31 mouse cellular contexts compared by ENCODE assay signal in genomic region chr13:54683301-54683700, GRCm38 (mm10). TPM values are rescaled to one million over a fixed set of nuclear protein-coding genes. Genes with fewer than 3 reads are reported as not detected.
DNase-seq lines count a peak whose midpoint lies in the region; ATAC-seq and TF ChIP-seq lines count a peak whose summit lies in the region.
"Had no signal": no experiment of that assay in that cellular context is flagged by ENCODE, and none has a peak within 500 bp of the region (broad histone marks: within the 10 kb centered on the region; RNA-seq: fewer than 3 reads in every experiment).

No protein-coding gene starts in this region.

- H3K9ac ChIP-seq in intestine, embryonic 16.5 days (ENCODE audit: low read depth, low read length) = no peak overlapping the region
- H3K9ac ChIP-seq in intestine, postnatal 0 days (ENCODE audit: low read depth, low read length) = no peak overlapping the region
- no peak overlapping the region for H3K9ac ChIP-seq in midbrain, embryonic 14.5 days (replicated peaks; ENCODE audit: low read length)
- H3K9ac ChIP-seq: embryonic facial prominence, embryonic 15.5 days; neural tube, embryonic 12.5 days had no signal

- H3K27me3 ChIP-seq in intestine, embryonic 16.5 days (replicated peaks; ENCODE audit: control insufficient read depth, insufficient read depth, low read length) = no peaks in the 10 kb centered on the region
- no peaks in the 10 kb centered on the region for H3K27me3 ChIP-seq in intestine, postnatal 0 days (replicated peaks; ENCODE audit: control insufficient read depth, insufficient read depth, low read length)
- H3K27me3 ChIP-seq in midbrain, embryonic 10.5 days (ENCODE audit: low read depth, poor library complexity, severe bottlenecking) = no peaks in the 10 kb centered on the region
- no peaks in the 10 kb centered on the region for H3K27me3 ChIP-seq in midbrain, embryonic 14.5 days (ENCODE audit: control insufficient read depth, insufficient read depth, low read length)
- H3K27me3 ChIP-seq in limb, embryonic 10.5 days (ENCODE audit: low read depth, poor library complexity, severe bottlenecking) = no peaks in the 10 kb centered on the region
- H3K27me3 ChIP-seq in heart, embryonic 10.5 days (ENCODE audit: insufficient read depth, poor library complexity, severe bottlenecking) = no peaks in the 10 kb centered on the region
- H3K27me3 ChIP-seq: CH12.LX; embryonic facial prominence, embryonic 15.5 days; forebrain, embryonic 12.5 days; hindbrain, embryonic 13.5 days; neural tube, embryonic 12.5 days had no signal

- DNase-seq in adrenal gland, adult 2 months = peak; percentile 38
- DNase-seq in adrenal gland, adult 8-10 months = no peak
- DNase-seq in midbrain, embryonic 10.5 days (ENCODE audit: low spot score) = no peak
- no peak for DNase-seq in midbrain, embryonic 14.5 days
- no peak for DNase-seq in limb, embryonic 10.5 days (ENCODE audit: low spot score)
- no peak for DNase-seq in heart, embryonic 10.5 days (ENCODE audit: low spot score)
- DNase-seq: adrenal gland, postnatal 36 days; cerebellum, adult 9-10 months; gastrocnemius, postnatal 10 days; heart, postnatal 36 days; kidney, adult 18-20 months; kidney, postnatal 4 days; lung, adult 18-20 months; lung, postnatal 10 days; right cerebral cortex, adult 18-20 months; spleen, adult 18-20 months; thymus, adult 2 months; thymus, postnatal 36 days had no signal

- H3K4me3 ChIP-seq in intestine, embryonic 16.5 days (ENCODE audit: low read length) = no peak overlapping the region
- H3K4me3 ChIP-seq in intestine, postnatal 0 days (ENCODE audit: low read depth, low read length) = no peak overlapping the region
- H3K4me3 ChIP-seq in midbrain, embryonic 10.5 days = 0 out of 2 replicates have a peak overlapping the region, but pooled peaks have one; percentile 9
- no peak overlapping the region for H3K4me3 ChIP-seq in midbrain, embryonic 14.5 days (replicated peaks; ENCODE audit: low read depth, low read length)
- H3K4me3 ChIP-seq in limb, embryonic 10.5 days = peak overlapping the region; percentile 6; the same call in 1 of the 2 replicates
- no peak overlapping the region for H3K4me3 ChIP-seq in heart, embryonic 10.5 days
- H3K4me3 ChIP-seq: embryonic facial prominence, embryonic 15.5 days; forebrain, embryonic 12.5 days; hindbrain, embryonic 13.5 days; myocyte; neural tube, embryonic 12.5 days had no signal

- 84% methylated on average over 3 of the region's 3 CpGs for WGBS in intestine, embryonic 16.5 days
- 94% methylated on average over 3 of the region's 3 CpGs for WGBS in intestine, postnatal 0 days
- WGBS in midbrain, embryonic 10.5 days = 94% methylated on average over 3 of the region's 3 CpGs
- 96% methylated on average over 3 of the region's 3 CpGs for WGBS in midbrain, embryonic 14.5 days
- 94% methylated on average over 3 of the region's 3 CpGs for WGBS in limb, embryonic 10.5 days
- 94% methylated on average over 3 of the region's 3 CpGs for WGBS in heart, embryonic 10.5 days

- ATAC-seq in intestine, embryonic 16.5 days = no peak
- no peak for ATAC-seq in intestine, postnatal 0 days
- no peak for ATAC-seq in midbrain, embryonic 14.5 days (ENCODE audit: low FRiP score, low TSS enrichment)

- peak overlapping the region; percentile 23; the same call in 1 of the 2 replicates for H3K27ac ChIP-seq in intestine, embryonic 16.5 days (ENCODE audit: low read length)
- H3K27ac ChIP-seq in intestine, postnatal 0 days (ENCODE audit: low read depth, low read length) = no peak overlapping the region
- no peak overlapping the region; the same call in 1 of the 2 replicates for H3K27ac ChIP-seq in midbrain, embryonic 10.5 days (replicated peaks)
- no peak overlapping the region for H3K27ac ChIP-seq in midbrain, embryonic 14.5 days (replicated peaks; ENCODE audit: low read depth, low read length)
- H3K27ac ChIP-seq in limb, embryonic 10.5 days = no peak overlapping the region
- H3K27ac ChIP-seq in heart, embryonic 10.5 days = no peak overlapping the region
- H3K27ac ChIP-seq: embryonic facial prominence, embryonic 15.5 days; forebrain, embryonic 12.5 days; hindbrain, embryonic 13.5 days; macrophage; neural tube, embryonic 12.5 days had no signal

- TF ChIP-seq CTCF in intestine, postnatal 0 days (IDR thresholded peaks at IDR 0.05; ENCODE audit: low read depth) = no peak

- no peak overlapping the region for H3K4me2 ChIP-seq in intestine, embryonic 16.5 days (ENCODE audit: low read depth, low read length)
- no peak overlapping the region for H3K4me2 ChIP-seq in intestine, postnatal 0 days (replicated peaks; ENCODE audit: low read depth)
- no peak overlapping the region for H3K4me2 ChIP-seq in midbrain, embryonic 14.5 days (ENCODE audit: low read length)
- H3K4me2 ChIP-seq: embryonic facial prominence, embryonic 15.5 days; forebrain, embryonic 12.5 days; hindbrain, embryonic 13.5 days had no signal

- H3K36me3 ChIP-seq in intestine, embryonic 16.5 days (ENCODE audit: control insufficient read depth, insufficient read depth, low read length) = peaks cover 21% of the 10 kb centered on the region
- peaks cover 45% of the 10 kb centered on the region for H3K36me3 ChIP-seq in intestine, postnatal 0 days (ENCODE audit: control insufficient read depth, insufficient read depth)
- peaks cover 72% of the 10 kb centered on the region for H3K36me3 ChIP-seq in midbrain, embryonic 10.5 days
- peaks cover 62% of the 10 kb centered on the region for H3K36me3 ChIP-seq in midbrain, embryonic 14.5 days (ENCODE audit: control insufficient read depth, insufficient read depth, low read length)
- peaks cover 79% of the 10 kb centered on the region for H3K36me3 ChIP-seq in limb, embryonic 10.5 days
- peaks cover 65% of the 10 kb centered on the region for H3K36me3 ChIP-seq in heart, embryonic 10.5 days

- no peaks in the 10 kb centered on the region for H3K9me3 ChIP-seq in intestine, embryonic 16.5 days (ENCODE audit: control insufficient read depth, low read length)
- H3K9me3 ChIP-seq in intestine, postnatal 0 days (ENCODE audit: control insufficient read depth) = no peaks in the 10 kb centered on the region
- no peaks in the 10 kb centered on the region for H3K9me3 ChIP-seq in midbrain, embryonic 10.5 days (replicated peaks)
- H3K9me3 ChIP-seq in midbrain, embryonic 14.5 days (ENCODE audit: control insufficient read depth, low read length) = no peaks in the 10 kb centered on the region
- H3K9me3 ChIP-seq in limb, embryonic 10.5 days (replicated peaks) = no peaks in the 10 kb centered on the region
- no peaks in the 10 kb centered on the region for H3K9me3 ChIP-seq in heart, embryonic 10.5 days
- H3K9me3 ChIP-seq: embryonic facial prominence, embryonic 15.5 days; forebrain, embryonic 12.5 days; G1E; hindbrain, embryonic 13.5 days; neural tube, embryonic 12.5 days had no signal

- H3K4me1 ChIP-seq in intestine, embryonic 16.5 days (ENCODE audit: control insufficient read depth, insufficient read depth, low read length) = peaks cover 26% of the 10 kb centered on the region
- H3K4me1 ChIP-seq in intestine, postnatal 0 days (replicated peaks; ENCODE audit: control insufficient read depth, insufficient read depth, low read length) = peaks cover 5% of the 10 kb centered on the region; the same call in 1 of the 2 replicates
- H3K4me1 ChIP-seq in midbrain, embryonic 10.5 days = peaks cover 33% of the 10 kb centered on the region
- peaks cover 21% of the 10 kb centered on the region for H3K4me1 ChIP-seq in midbrain, embryonic 14.5 days (ENCODE audit: control insufficient read depth, insufficient read depth, low read length)
- peaks cover 32% of the 10 kb centered on the region for H3K4me1 ChIP-seq in limb, embryonic 10.5 days
- H3K4me1 ChIP-seq in heart, embryonic 10.5 days = peaks cover 44% of the 10 kb centered on the region

RNA-seq across cellular contexts. Expression of gene Rnf44, which starts 10.4 kb away (rescaled TPM):
- total RNA-seq in adrenal gland, adult 2 months (2021) = 100 to 1,000 TPM; 114 to 119 TPM
- polyA plus RNA-seq in adrenal gland, adult 2 months (2012; rRNA removed) = 511 and 555 TPM in 2 replicates
- total RNA-seq in adrenal gland, adult 8-10 months (2022) = 100 to 1,000 TPM; 117 to 123 (median 122) TPM
- polyA plus RNA-seq in intestine, embryonic 16.5 days (2015; fragmentation: Nextera tagmentation; extraction: Ambion mirVana) = 48.9 and 59.3 TPM in 2 replicates
- polyA plus RNA-seq in intestine, postnatal 0 days (2015; fragmentation: Nextera tagmentation; extraction: Ambion mirVana) = 73.0 and 75.1 TPM in 2 replicates
- 90.1 and 98.8 TPM in 2 replicates for polyA plus RNA-seq in midbrain, embryonic 10.5 days (2016; fragmentation: Nextera tagmentation; extraction: Ambion mirVana)
- polyA plus RNA-seq in midbrain, embryonic 14.5 days (2014; fragmentation: Nextera tagmentation; extraction: Ambion mirVana) = 78.6 and 88.1 TPM in 2 replicates
- 104 and 135 TPM in 2 replicates for polyA plus RNA-seq in limb, embryonic 10.5 days (2016; fragmentation: Nextera tagmentation; extraction: Ambion mirVana)
- 68.1 and 96.1 TPM in 2 replicates for polyA plus RNA-seq in heart, embryonic 10.5 days (2016; fragmentation: Nextera tagmentation; extraction: Ambion mirVana)

RNA-seq across cellular contexts. Expression of gene Cdhr2, which starts 18.0 kb away (rescaled TPM):
- under 1 TPM in 1 of 2 experiments, not detected in 1; 0.06 TPM for total RNA-seq in adrenal gland, adult 2 months (2021)
- not detected in 2 replicates for polyA plus RNA-seq in adrenal gland, adult 2 months (2012; rRNA removed)
- total RNA-seq in adrenal gland, adult 8-10 months (2022) = not detected
- polyA plus RNA-seq in intestine, embryonic 16.5 days (2015; fragmentation: Nextera tagmentation; extraction: Ambion mirVana) = 64.2 and 94.9 TPM in 2 replicates
- 267 and 292 TPM in 2 replicates for polyA plus RNA-seq in intestine, postnatal 0 days (2015; fragmentation: Nextera tagmentation; extraction: Ambion mirVana)
- polyA plus RNA-seq in midbrain, embryonic 10.5 days (2016; fragmentation: Nextera tagmentation; extraction: Ambion mirVana) = not detected in 2 replicates
- polyA plus RNA-seq in midbrain, embryonic 14.5 days (2014; fragmentation: Nextera tagmentation; extraction: Ambion mirVana) = 0.22 and 0.23 TPM in 2 replicates
- polyA plus RNA-seq in limb, embryonic 10.5 days (2016; fragmentation: Nextera tagmentation; extraction: Ambion mirVana) = 0.04 TPM in 1 of 2 replicates, not detected in the other
- 0.06 and 1.2 TPM in 2 replicates for polyA plus RNA-seq in heart, embryonic 10.5 days (2016; fragmentation: Nextera tagmentation; extraction: Ambion mirVana)
- total RNA-seq: adrenal gland, postnatal 36 days; CH12.LX; G1E; heart, adult 8-10 months; heart, postnatal 36 days; megakaryocyte-erythroid progenitor cell, adult 5-6 weeks had no signal
- polyA plus RNA-seq: embryonic facial prominence, embryonic 15.5 days; forebrain, embryonic 12.5 days; G1E; heart, embryonic 14.5 days; macrophage; myocyte had no signal

Comparison
In these comparisons a context has a peak if more than half of its experiments do, and no peak if none do; other contexts are left out.
1. H3K4me3 ChIP-seq: peak in midbrain, embryonic 10.5 days (single experiment) and limb, embryonic 10.5 days (single experiment); none in intestine, embryonic 16.5 days (single experiment), intestine, postnatal 0 days (single experiment), midbrain, embryonic 14.5 days (single experiment) and heart, embryonic 10.5 days (single experiment).
2. RNA of gene Cdhr2, which starts 18.0 kb away (polyA plus RNA-seq): 267 to 292 TPM in intestine, postnatal 0 days and 64.2 to 94.9 TPM in intestine, embryonic 16.5 days; 0.06 to 1.2 TPM in heart, embryonic 10.5 days, 0.22 to 0.23 TPM in midbrain, embryonic 14.5 days, 0.04 TPM in limb, embryonic 10.5 days, not detected in midbrain, embryonic 10.5 days and not detected in adrenal gland, adult 2 months; every median in the first group is over 10 times any median in the second.